Mouse (Mus musculus) hindbrain, embryonic 15.5 days (tissue): ENCODE measurements around the gene Tm9sf3. TPM values are rescaled to one million over a fixed set of nuclear protein-coding genes. Genes with fewer than 3 reads are reported as not detected.

ENCODE experiments used
- ATAC-seq: fragments of 200-750 bp; cut with Nextera tagmentation; 2 replicates; pipeline ENCODE4 v1.8.0; 2017; ENCODE audit warnings: low read depth, moderate number of reproducible peaks, moderate TSS enrichment; ENCODE audit not compliant: low FRiP score
- H3K27ac ChIP-seq: fragments of 300-500 bp; sonication (generic); replicated peaks from 2 replicates; pipeline ENCODE4 v1.5.1; 2015; ENCODE audit warnings: mild to moderate bottlenecking, inconsistent platforms
- H3K27me3 ChIP-seq: fragments of 300-500 bp; sonication (generic); 2 replicates; pipeline ENCODE4 v1.6.1; 2015; ENCODE audit warnings: control low read depth, inconsistent platforms
- H3K36me3 ChIP-seq: fragments of 300-500 bp; sonication (generic); 2 replicates; pipeline ENCODE4 v1.6.1; 2015; ENCODE audit warnings: control low read depth, inconsistent platforms
- H3K4me1 ChIP-seq: fragments of 300-500 bp; sonication (generic); replicated peaks from 2 replicates; pipeline ENCODE4 v1.6.1; 2015; ENCODE audit warnings: control low read depth, inconsistent platforms
- H3K4me2 ChIP-seq: fragments of 300-500 bp; sonication (generic); 2 replicates; pipeline ENCODE4 v1.6.1; 2015; ENCODE audit warnings: moderate library complexity, mild to moderate bottlenecking, inconsistent platforms
- H3K4me3 ChIP-seq: fragments of 300-500 bp; sonication (generic); 2 replicates; pipeline ENCODE4 v1.5.1; 2015; ENCODE audit warnings: mild to moderate bottlenecking, inconsistent platforms
- H3K9ac ChIP-seq: fragments of 300-500 bp; sonication (generic); 2 replicates; pipeline ENCODE4 v1.6.1; 2015; ENCODE audit warnings: inconsistent platforms
- H3K9me3 ChIP-seq: fragments of 300-500 bp; sonication (generic); 2 replicates; pipeline ENCODE4 v1.6.1; 2016; ENCODE audit warnings: control low read depth, inconsistent platforms
- WGBS: fragments of 180-500 bp; shearing (Covaris S2); methylation state at CpG from one replicate; pipeline ENCODE4 v1.1.7; 2015; 5-methylcytosine and 5-hydroxymethylcytosine counted together
- polyA plus RNA-seq: library from polyadenylated mRNA; unstranded; fragments of >200 nt; fragmentation: Nextera tagmentation; extraction: Ambion mirVana; gene quantifications from 2 replicates; pipeline ENCODE4 v1.2.1, GENCODE M21; 2015

Gene Tm9sf3
- polyA plus RNA-seq, 1 experiment from 2014 or later, result 90.0 TPM

- H3K36me3 ChIP-seq, result no peaks in the 10 kb centered on the region
- no peak overlapping the region for H3K4me2 ChIP-seq
- H3K9me3 ChIP-seq, result no peaks in the 10 kb centered on the region
- no peaks in the 10 kb centered on the region for H3K27me3 ChIP-seq
- H3K27ac ChIP-seq, result no peak overlapping the region
- no peak overlapping the region for H3K4me3 ChIP-seq
- H3K9ac ChIP-seq, result no peak overlapping the region
- peaks cover 22% of the 10 kb centered on the region for H3K4me1 ChIP-seq
- ATAC-seq, result no peak
- 40% methylated on average over 2 of the region's 2 CpGs for WGBS
Observed at GRCm38 (mm10) chr19:41258707-41259106, 5.1 kb downstream of the Tm9sf3 start.

GRCm38 (mm10) chr19:41254584-41254983, 9.2 kb downstream of the Tm9sf3 start:
- Histone ChIP-seq H3K27me3 (no peaks in the 10 kb centered on the region), H3K4me3 (no peak overlapping the region), H3K9ac (no peak overlapping the region), H3K9me3 (no peaks in the 10 kb centered on the region), H3K27ac (no peak overlapping the region), H3K36me3 (no peaks in the 10 kb centered on the region), H3K4me1 (no peaks in the 10 kb centered on the region), H3K4me2 (no peak overlapping the region)
- ATAC-seq, result no peak
- WGBS, result 86% methylated on average over 5 of the region's 5 CpGs

- no peaks in the 10 kb centered on the region for H3K27me3 ChIP-seq
- no peak overlapping the region for H3K4me2 ChIP-seq
- H3K4me3 ChIP-seq, result no peak overlapping the region
- no peak overlapping the region for H3K9ac ChIP-seq
- peaks cover 7% of the 10 kb centered on the region; the same call in 1 of the 2 replicates for H3K36me3 ChIP-seq
- H3K4me1 ChIP-seq, result no peaks in the 10 kb centered on the region
- no peak for ATAC-seq
- H3K27ac ChIP-seq, result no peak overlapping the region
- no peaks in the 10 kb centered on the region for H3K9me3 ChIP-seq
- 71% methylated on average over 4 of the region's 4 CpGs for WGBS
Observed at GRCm38 (mm10) chr19:41248968-41249367, 14.8 kb downstream of the Tm9sf3 start.

- H3K4me2 ChIP-seq, result no peak overlapping the region
- H3K27me3 ChIP-seq, result no peaks in the 10 kb centered on the region
- 93% methylated on average over 3 of the region's 3 CpGs for WGBS
- no peak overlapping the region for H3K4me3 ChIP-seq
- no peaks in the 10 kb centered on the region for H3K4me1 ChIP-seq
- H3K9me3 ChIP-seq, result no peaks in the 10 kb centered on the region
- H3K27ac ChIP-seq, result no peak overlapping the region
- no peak for ATAC-seq
- peaks cover 7% of the 10 kb centered on the region; the same call in 1 of the 2 replicates for H3K36me3 ChIP-seq
- H3K9ac ChIP-seq, result no peak overlapping the region
Observed at GRCm38 (mm10) chr19:41248271-41248670, 15.5 kb downstream of the Tm9sf3 start.

- no peaks in the 10 kb centered on the region for H3K27me3 ChIP-seq
- H3K27ac ChIP-seq, result no peak overlapping the region
- H3K4me1 ChIP-seq, result no peaks in the 10 kb centered on the region
- WGBS, result 86% methylated on average over 4 of the region's 4 CpGs
- ATAC-seq, result no peak
- H3K36me3 ChIP-seq, result peaks cover 16% of the 10 kb centered on the region
- H3K9ac ChIP-seq, result no peak overlapping the region
- no peak overlapping the region for H3K4me3 ChIP-seq
- no peak overlapping the region for H3K4me2 ChIP-seq
- H3K9me3 ChIP-seq, result no peaks in the 10 kb centered on the region
Observed at GRCm38 (mm10) chr19:41246271-41246670, 17.5 kb downstream of the Tm9sf3 start.

- H3K36me3 ChIP-seq, result peaks cover 16% of the 10 kb centered on the region
- WGBS, result 66% methylated on average over 6 of the region's 6 CpGs
- H3K4me3 ChIP-seq, result no peak overlapping the region
- no peaks in the 10 kb centered on the region for H3K4me1 ChIP-seq
- no peaks in the 10 kb centered on the region for H3K27me3 ChIP-seq
- ATAC-seq, result no peak
- no peaks in the 10 kb centered on the region for H3K9me3 ChIP-seq
- H3K27ac ChIP-seq, result no peak overlapping the region
- H3K4me2 ChIP-seq, result no peak overlapping the region
- no peak overlapping the region for H3K9ac ChIP-seq
Observed at GRCm38 (mm10) chr19:41244581-41244980, 19.2 kb downstream of the Tm9sf3 start.

GRCm38 (mm10) chr19:41241997-41242396, 21.8 kb downstream of the Tm9sf3 start:
- WGBS, result 95% methylated on average over 5 of the region's 5 CpGs
- no peak overlapping the region for H3K27ac ChIP-seq
- no peak overlapping the region for H3K4me3 ChIP-seq
- ATAC-seq, result no peak
- H3K9me3 ChIP-seq, result no peaks in the 10 kb centered on the region
- no peaks in the 10 kb centered on the region for H3K27me3 ChIP-seq
- peaks cover 27% of the 10 kb centered on the region for H3K36me3 ChIP-seq
- H3K4me1 ChIP-seq, result no peaks in the 10 kb centered on the region
- H3K4me2 ChIP-seq, result no peak overlapping the region
- H3K9ac ChIP-seq, result no peak overlapping the region

- no peak for ATAC-seq
- H3K9me3 ChIP-seq, result no peaks in the 10 kb centered on the region
- no peak overlapping the region for H3K27ac ChIP-seq
- H3K36me3 ChIP-seq, result peaks cover 54% of the 10 kb centered on the region
- no peak overlapping the region for H3K9ac ChIP-seq
- no peak overlapping the region for H3K4me3 ChIP-seq
- 91% methylated on average over 4 of the region's 4 CpGs for WGBS
- no peak overlapping the region for H3K4me2 ChIP-seq
- no peaks in the 10 kb centered on the region for H3K27me3 ChIP-seq
- H3K4me1 ChIP-seq, result no peaks in the 10 kb centered on the region
Observed at GRCm38 (mm10) chr19:41233698-41234097, 30.1 kb downstream of the Tm9sf3 start.

- peaks cover 19% of the 10 kb centered on the region for H3K4me1 ChIP-seq
- 63% methylated on average over 7 of the region's 7 CpGs for WGBS
- ATAC-seq, result no peak
- no peaks in the 10 kb centered on the region for H3K9me3 ChIP-seq
- peaks cover 32% of the 10 kb centered on the region for H3K27me3 ChIP-seq
- H3K9ac ChIP-seq, result no peak overlapping the region
- H3K4me2 ChIP-seq, result no peak overlapping the region
- no peaks in the 10 kb centered on the region for H3K36me3 ChIP-seq
- no peak overlapping the region for H3K4me3 ChIP-seq
- H3K27ac ChIP-seq, result no peak overlapping the region
Observed at GRCm38 (mm10) chr19:41208326-41208725, 55.5 kb downstream of the Tm9sf3 start.

GRCm38 (mm10) chr19:41206811-41207344, 56.9 kb downstream of the Tm9sf3 start, which contains the start of gene Tll2:
Gene Tll2, minus strand, starts transcription at chr19:41206835.
- Histone ChIP-seq H3K4me1 (peaks cover 19% of the 10 kb centered on the region), H3K27ac (no peak within 1 kb of the TSS), H3K36me3 (no peaks in the 10 kb centered on the region), H3K4me2 (peak within 1 kb of the TSS; percentile 97), H3K9ac (peak within 1 kb of the TSS; percentile 46), H3K4me3 (peak within 1 kb of the TSS; percentile 48), H3K9me3 (no peaks in the 10 kb centered on the region), H3K27me3 (peaks cover 32% of the 10 kb centered on the region)
- peak; percentile 93 for ATAC-seq
- WGBS, result 2% methylated on average over 32 of the region's 32 CpGs

GRCm38 (mm10) chr19:41206041-41206810, 57.6 kb downstream of the Tm9sf3 start:
- H3K4me1 ChIP-seq, result peaks cover 19% of the 10 kb centered on the region
- ATAC-seq, result peak; percentile 33
- WGBS, result under 1% methylated on average over 46 of the region's 46 CpGs
- peak overlapping the region; percentile 97 for H3K4me2 ChIP-seq
- H3K27me3 ChIP-seq, result peaks cover 32% of the 10 kb centered on the region
- H3K9ac ChIP-seq, result peak overlapping the region; percentile 46
- H3K4me3 ChIP-seq, result peak overlapping the region; percentile 48
- H3K36me3 ChIP-seq, result no peaks in the 10 kb centered on the region
- no peaks in the 10 kb centered on the region for H3K9me3 ChIP-seq
- no peak overlapping the region for H3K27ac ChIP-seq

GRCm38 (mm10) chr19:41204159-41205081, 59.4 kb downstream of the Tm9sf3 start:
- no peak overlapping the region for H3K4me3 ChIP-seq
- ATAC-seq, result no peak
- no peaks in the 10 kb centered on the region for H3K9me3 ChIP-seq
- H3K4me1 ChIP-seq, result peaks cover 19% of the 10 kb centered on the region
- WGBS, result 70% methylated on average over 11 of the region's 11 CpGs
- no peaks in the 10 kb centered on the region for H3K36me3 ChIP-seq
- no peak overlapping the region for H3K4me2 ChIP-seq
- H3K27ac ChIP-seq, result no peak overlapping the region
- H3K27me3 ChIP-seq, result peaks cover 32% of the 10 kb centered on the region
- no peak overlapping the region for H3K9ac ChIP-seq
